Mouse (Mus musculus): ENCODE data around the gene Ly6g6f. TPM values are rescaled to one million over a fixed set of nuclear protein-coding genes. Genes with fewer than 3 reads are reported as not detected.

Gene Ly6g6f
- total and polyA plus RNA-seq, 3 experiments = 0.54 to 0.67 TPM; not detected in 1

DNA sequence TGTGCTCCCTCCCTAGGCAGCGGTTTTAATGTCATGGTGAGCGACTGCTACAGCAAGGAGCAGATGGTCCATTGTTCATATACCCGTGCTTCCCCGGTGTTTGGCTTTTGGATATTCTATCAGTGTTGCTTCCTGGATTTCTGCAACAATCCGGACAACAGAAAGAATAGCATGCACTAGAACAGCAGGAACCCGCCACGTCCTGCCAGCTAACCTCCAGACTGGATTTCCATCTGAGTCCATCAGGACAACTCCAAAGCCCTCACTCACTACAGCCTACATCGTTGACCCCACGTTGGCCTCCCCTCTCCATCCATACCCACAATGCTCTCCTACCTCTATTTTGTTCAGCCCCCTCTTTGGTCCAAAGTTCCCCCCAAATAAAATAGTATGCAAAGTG lies 26.4 kb upstream of the Ly6g6f start (continued):
- TF ChIP-seq BHLHE40 (IDR thresholded peaks at IDR 0.05; ENCODE audit: low read depth, low read length) = no peak

- in situ Hi-C loops (cut with MboI; ENCODE audit: low pct_ligation_motif_present, low pct_unique_long_range_greater_than_20kb, low sequenced_read_pairs) (no loop called here), dilution Hi-C loops (cut with MboI; ENCODE audit: extremely low pct_ligation_motif_present, extremely low pct_unique_long_range_greater_than_20kb, low sequenced_read_pairs) (no loop called here)
- peaks cover 7 to 23% of the 10 kb centered on the region in 2 experiments for H3K36me3 ChIP-seq (replicated peaks in 1 of 2; ENCODE audit: control insufficient read depth in 1 of 2, insufficient read depth in 1 of 2, low read length in 1 of 2)
Observed at GRCm38 (mm10) chr17:35108097-35108496, 22.7 kb upstream of the Ly6g6f start, which contains the start of gene Ly6g5c. TSS of gene Ly6g5c (plus strand) at chr17:35108279.

GRCm38 (mm10) chr17:35106522-35106921 lies 21.1 kb upstream of the Ly6g6f start:
- dilution Hi-C loops (cut with MboI; ENCODE audit: extremely low pct_ligation_motif_present, extremely low pct_unique_long_range_greater_than_20kb, low sequenced_read_pairs) = no loop called here
- H3K4me1 ChIP-seq (ENCODE audit: control insufficient read depth in 1 of 2, insufficient read depth in 2 of 2) = peaks cover 0 to 4% of the 10 kb centered on the region in 2 experiments; a peak in 1 of 4 replicates
- DNase-seq (ENCODE audit: extremely low read depth) = no peak

More at GRCm38 (mm10) chr17:35108097-35108496, 22.7 kb upstream of the Ly6g6f start, which contains the start of gene Ly6g5c:
- Histone ChIP-seq H3K9ac (ENCODE audit: insufficient read depth, low read depth) (no peak within 1 kb of the TSS), H3K27ac (ENCODE audit: insufficient read depth, low read depth) (no peak within 1 kb of the TSS), H3K4me2 (ENCODE audit: insufficient read depth, low read depth, poor library complexity, severe bottlenecking) (no peak within 1 kb of the TSS), H3K4me1 (ENCODE audit: control insufficient read depth in 1 of 2, insufficient read depth in 2 of 2) (peaks cover 0 to 3% of the 10 kb centered on the region in 2 experiments; a peak in 1 of 4 replicates), H3K9me3 (replicated peaks; ENCODE audit: low read length) (no peaks in the 10 kb centered on the region), H3K79me2 (replicated peaks; ENCODE audit: control insufficient read depth, extremely low read depth, insufficient read depth, poor library complexity, severe bottlenecking) (no peaks in the 10 kb centered on the region), H3K27me3 (replicated peaks) (no peaks in the 10 kb centered on the region), H3K4me3 (replicated peaks in 1 of 3; ENCODE audit: low read depth in 2 of 3, low read length in 2 of 3, poor library complexity in 1 of 3) (no peak within 1 kb of the TSS)
- TF ChIP-seq IRF4 (IDR thresholded peaks at IDR 0.05; ENCODE audit: low read depth, low read length) = no peak
- no peak for TF ChIP-seq NRF1 (IDR thresholded peaks at IDR 0.05; ENCODE audit: low read depth, low read length)
- TF ChIP-seq MAX (IDR thresholded peaks at IDR 0.05; ENCODE audit: low read length) = no peak
- TF ChIP-seq RCOR1 (conservative IDR thresholded peaks at IDR 0.05; ENCODE audit: low read depth, low read length) = no peak
- TF ChIP-seq JUN (IDR thresholded peaks at IDR 0.05; ENCODE audit: insufficient read depth, low read depth, low read length) = no peak
- TF ChIP-seq USF2 (conservative IDR thresholded peaks at IDR 0.05; ENCODE audit: low read depth, low read length) = no peak
- TF ChIP-seq PAX5 (IDR thresholded peaks at IDR 0.05; ENCODE audit: low read length) = no peak
- TF ChIP-seq EP300 (IDR thresholded peaks at IDR 0.05; ENCODE audit: low read length) = no peak
- no peak for TF ChIP-seq ETS1 (conservative IDR thresholded peaks at IDR 0.05; ENCODE audit: low read depth, low read length)
- TF ChIP-seq MYC (IDR thresholded peaks at IDR 0.05; ENCODE audit: low read depth, low read length) = no peak
- no peak for TF ChIP-seq ELF1 (IDR thresholded peaks at IDR 0.05; ENCODE audit: low read depth, low read length)
- no peak for TF ChIP-seq RAD21 (IDR thresholded peaks at IDR 0.05; ENCODE audit: low read depth, low read length)
- no peak for DNase-seq (ENCODE audit: extremely low read depth)

More at GRCm38 (mm10) chr17:35106522-35106921, 21.1 kb upstream of the Ly6g6f start:
- Histone ChIP-seq H3K9me3 (replicated peaks; ENCODE audit: low read length) (no peaks in the 10 kb centered on the region), H3K4me2 (ENCODE audit: insufficient read depth, low read depth, poor library complexity, severe bottlenecking) (no peak overlapping the region), H3K79me2 (replicated peaks; ENCODE audit: control insufficient read depth, extremely low read depth, insufficient read depth, poor library complexity, severe bottlenecking) (no peaks in the 10 kb centered on the region), H3K9ac (ENCODE audit: insufficient read depth, low read depth) (no peak overlapping the region), H3K36me3 (replicated peaks in 1 of 2; ENCODE audit: control insufficient read depth in 1 of 2, insufficient read depth in 1 of 2, low read length in 1 of 2) (peaks cover 18 to 35% of the 10 kb centered on the region in 2 experiments), H3K27ac (ENCODE audit: insufficient read depth, low read depth) (no peak overlapping the region), H3K4me3 (replicated peaks in 1 of 3; ENCODE audit: low read depth in 2 of 3, low read length in 2 of 3, poor library complexity in 1 of 3) (no peak overlapping the region), H3K27me3 (replicated peaks) (no peaks in the 10 kb centered on the region)
- in situ Hi-C loops (cut with MboI; ENCODE audit: low pct_ligation_motif_present, low pct_unique_long_range_greater_than_20kb, low sequenced_read_pairs) = no loop called here
- TF ChIP-seq RAD21 (IDR thresholded peaks at IDR 0.05; ENCODE audit: low read depth, low read length) (peak; percentile 10), CTCF (conservative IDR thresholded peaks at IDR 0.05 in 1 of 2, IDR thresholded peaks at IDR 0.05 in 1 of 2; ENCODE audit: low read depth in 2 of 2, low read length in 2 of 2) (peak in 1 of 2 experiments; percentile 27; a peak in 1 of 4 replicates), POLR2A (IDR thresholded peaks at IDR 0.05; ENCODE audit: low read depth, low read length) (no peak)
